Mouse (Mus musculus) brain, embryonic 14.5 days (tissue): ENCODE results near the gene Kndc1. TPM values are rescaled to one million over a fixed set of nuclear protein-coding genes. Genes with fewer than 3 reads are reported as not detected.

Experiments
- DNase-seq: peaks from one replicate; pipeline ENCODE4 v3.0.0-alpha.2; 2011; ENCODE audit warnings: low read depth
- CTCF ChIP-seq: fragments of 200-500 bp; IDR thresholded peaks from 2 replicates; pipeline ENCODE4 v1.5.1; 2012; ENCODE audit warnings: inconsistent platforms, mild to moderate bottlenecking, moderate library complexity, borderline replicate concordance; ENCODE audit not compliant: insufficient read depth, insufficient read length; ENCODE audit errors: extremely low read depth
- POLR2A ChIP-seq: fragments of 200-500 bp; IDR thresholded peaks from 2 replicates; pipeline ENCODE4 v1.6.1; 2012; ENCODE audit warnings: mild to moderate bottlenecking, inconsistent platforms, borderline replicate concordance; ENCODE audit not compliant: poor library complexity, insufficient read depth, insufficient read length, severe bottlenecking; ENCODE audit errors: extremely low read depth
- polyA plus RNA-seq: library from polyadenylated mRNA; depleted of rRNA; stranded (reverse); fragments of >200 nt; gene quantifications from 2 replicates; pipeline ENCODE4 v1.2.3, GENCODE M21; 2012

The Kndc1 gene
- polyA plus RNA-seq, 1 experiment, result 33.3 TPM

- TF ChIP-seq POLR2A, result no peak
- DNase-seq, result peak; percentile 8
Measured at GRCm38 (mm10) chr7:139878621-139879020, 15.9 kb upstream of the Kndc1 start.

GRCm38 (mm10) chr7:139883545-139883944 is 11.0 kb upstream of the Kndc1 start:
- TF ChIP-seq POLR2A (no peak), CTCF (no peak)
- no peak for DNase-seq

- no peak for TF ChIP-seq POLR2A
- TF ChIP-seq CTCF, result no peak
- DNase-seq, result no peak
Measured at GRCm38 (mm10) chr7:139891779-139892178, 2.7 kb upstream of the Kndc1 start.

GRCm38 (mm10) chr7:139896271-139896670 is 1.8 kb downstream of the Kndc1 start:
- no peak for DNase-seq
- TF ChIP-seq POLR2A, result no peak
- TF ChIP-seq CTCF, result no peak

GRCm38 (mm10) chr7:139896796-139897195 is 2.3 kb downstream of the Kndc1 start:
- TF ChIP-seq POLR2A (no peak), CTCF (no peak)
- no peak for DNase-seq

- TF ChIP-seq CTCF (no peak), POLR2A (no peak)
- DNase-seq, result no peak
Measured at GRCm38 (mm10) chr7:139898606-139899005, 4.1 kb downstream of the Kndc1 start.

GRCm38 (mm10) chr7:139899505-139899904 is 5.0 kb downstream of the Kndc1 start:
- DNase-seq, result no peak
- TF ChIP-seq POLR2A (no peak), CTCF (no peak)

- TF ChIP-seq CTCF (no peak), POLR2A (no peak)
- no peak for DNase-seq
Measured at GRCm38 (mm10) chr7:139900456-139900855, 6.0 kb downstream of the Kndc1 start.

GRCm38 (mm10) chr7:139900896-139901295 is 6.4 kb downstream of the Kndc1 start:
- DNase-seq, result no peak
- TF ChIP-seq POLR2A, result no peak
- no peak for TF ChIP-seq CTCF

GRCm38 (mm10) chr7:139901981-139902380 is 7.5 kb downstream of the Kndc1 start:
- no peak for DNase-seq
- no peak for TF ChIP-seq POLR2A
- no peak for TF ChIP-seq CTCF

- DNase-seq, result no peak
- TF ChIP-seq CTCF (no peak), POLR2A (no peak)
Measured at GRCm38 (mm10) chr7:139905261-139905660, 10.8 kb downstream of the Kndc1 start.

- TF ChIP-seq CTCF, result peak; percentile 58; the same call in 1 of the 2 replicates
- TF ChIP-seq POLR2A, result no peak
- DNase-seq, result peak; percentile 72
Measured at GRCm38 (mm10) chr7:139905661-139906060, 11.2 kb downstream of the Kndc1 start.
